Mouse (Mus musculus): Measurements from ENCODE around the gene Ppil4.

- no peak for TF ChIP-seq CTCF (IDR thresholded peaks at IDR 0.05; ENCODE audit: control insufficient read depth, insufficient read depth, insufficient replicate concordance, low read depth, low read length)
- TF ChIP-seq POLR2A (IDR thresholded peaks at IDR 0.05; ENCODE audit: control insufficient read depth, low read depth, low read length) = no peak
Observed at GRCm38 (mm10) chr10:7826106-7826505, 33.4 kb downstream of the Ppil4 start.
